Mouse (Mus musculus): ENCODE results near the gene Btbd17. TPM values are rescaled to one million over a fixed set of nuclear protein-coding genes. Genes with fewer than 3 reads are reported as not detected.
A peak's percentile ranks its signal among the peaks of the same experiment; 100 is the strongest.

Btbd17 gene
- polyA plus RNA-seq, 1 experiment from 2014 or later, result 0.34 TPM

DNA sequence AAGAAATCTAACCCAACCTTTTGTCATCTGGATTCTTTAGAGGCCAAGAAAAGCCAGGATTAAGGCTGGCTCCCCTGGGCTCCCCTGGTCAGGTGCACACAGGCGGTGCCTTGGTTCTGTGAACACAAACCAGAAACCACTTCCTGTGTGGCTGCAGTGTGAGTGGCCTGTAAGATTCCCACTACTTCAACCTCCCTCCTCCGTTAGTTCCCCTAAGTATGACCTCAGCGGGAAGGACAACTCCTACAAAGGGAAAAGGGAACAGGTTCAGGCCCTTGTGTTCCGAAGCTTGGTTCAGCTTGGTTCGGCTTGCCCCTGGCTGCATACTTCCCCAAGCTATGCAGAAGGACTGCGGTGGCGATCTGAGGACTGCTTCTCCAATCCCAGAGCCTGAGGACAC is 22.4 kb upstream of the Btbd17 start:
- no peak for DNase-seq (ENCODE audit: low spot score)
- Histone ChIP-seq H3K27me3 (ENCODE audit: insufficient read depth, poor library complexity, severe bottlenecking) (no peaks in the 10 kb centered on the region), H3K9me3 (no peaks in the 10 kb centered on the region), H3K27ac (peak overlapping the region; percentile 13; the same call in 1 of the 2 replicates), H3K4me1 (peaks cover 38% of the 10 kb centered on the region), H3K4me3 (no peak overlapping the region), H3K36me3 (no peaks in the 10 kb centered on the region)
- 89% methylated on average over 7 of the region's 7 CpGs for WGBS

DNA sequence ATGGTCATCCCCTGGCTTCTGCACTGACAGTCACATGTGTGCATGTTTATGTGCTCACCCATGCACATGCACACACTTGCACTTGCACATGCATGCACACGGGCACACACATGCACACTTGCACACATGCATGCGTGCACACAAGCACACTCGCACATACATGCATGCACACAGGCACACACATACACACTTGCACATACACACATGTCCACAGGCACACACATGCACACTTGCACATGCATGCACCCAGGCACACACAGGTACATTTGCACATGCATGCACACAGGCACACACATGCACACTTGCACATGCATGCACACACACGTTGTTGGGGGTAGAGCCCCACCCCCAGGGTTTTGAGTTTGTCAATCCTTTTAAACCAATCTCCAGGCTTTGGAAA is 21.2 kb upstream of the Btbd17 start:
- Histone ChIP-seq H3K27me3 (ENCODE audit: insufficient read depth, poor library complexity, severe bottlenecking) (no peaks in the 10 kb centered on the region), H3K4me3 (no peak overlapping the region), H3K9me3 (no peaks in the 10 kb centered on the region), H3K36me3 (no peaks in the 10 kb centered on the region), H3K4me1 (peaks cover 36% of the 10 kb centered on the region), H3K27ac (no peak overlapping the region)
- 85% methylated on average over 4 of the region's 4 CpGs for WGBS
- no peak for DNase-seq (ENCODE audit: low spot score)

DNA sequence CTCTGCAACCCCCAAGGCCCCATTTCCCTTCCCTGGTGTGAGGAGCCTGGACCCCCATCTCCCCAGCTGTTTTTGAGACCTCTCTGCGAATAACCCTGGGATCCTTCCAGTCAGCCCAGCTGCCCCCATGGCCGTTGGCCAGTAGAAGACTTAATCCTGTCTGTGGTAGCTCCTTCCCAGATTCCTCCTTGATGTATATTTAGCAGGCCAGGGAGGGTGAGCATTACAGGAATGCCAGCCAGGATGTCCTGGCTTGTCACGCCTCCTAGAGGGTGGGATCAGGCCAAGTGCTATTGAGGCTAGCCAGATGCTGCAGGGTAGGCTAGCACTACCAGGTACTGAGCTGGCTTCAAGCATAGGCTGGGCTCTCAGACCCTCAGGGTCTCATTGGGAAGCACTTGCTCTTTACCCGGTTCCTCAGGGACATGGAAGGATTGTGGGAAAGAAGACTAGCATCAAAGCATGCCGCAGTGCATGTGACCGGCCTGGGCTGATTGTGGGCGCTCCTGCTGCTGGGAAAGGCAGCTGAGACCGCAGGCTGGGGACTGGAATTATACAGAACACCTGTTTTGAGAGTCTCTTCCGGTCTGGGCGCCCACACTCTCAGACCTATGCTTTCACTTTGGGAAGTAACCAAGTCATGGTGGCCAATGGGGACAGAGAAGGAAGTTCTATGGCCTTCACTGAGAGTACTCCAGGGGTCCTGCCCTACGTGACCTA is 19.3 kb upstream of the Btbd17 start:
- H3K27ac ChIP-seq, result peak overlapping the region; percentile 79
- no peaks in the 10 kb centered on the region for H3K27me3 ChIP-seq (ENCODE audit: insufficient read depth, poor library complexity, severe bottlenecking)
- no peaks in the 10 kb centered on the region for H3K9me3 ChIP-seq
- 51% methylated on average over 11 of the region's 11 CpGs for WGBS
- H3K4me3 ChIP-seq, result no peak overlapping the region
- DNase-seq (ENCODE audit: low spot score), result peak; percentile 90
- peaks cover 34% of the 10 kb centered on the region for H3K4me1 ChIP-seq
- no peaks in the 10 kb centered on the region for H3K36me3 ChIP-seq

DNA sequence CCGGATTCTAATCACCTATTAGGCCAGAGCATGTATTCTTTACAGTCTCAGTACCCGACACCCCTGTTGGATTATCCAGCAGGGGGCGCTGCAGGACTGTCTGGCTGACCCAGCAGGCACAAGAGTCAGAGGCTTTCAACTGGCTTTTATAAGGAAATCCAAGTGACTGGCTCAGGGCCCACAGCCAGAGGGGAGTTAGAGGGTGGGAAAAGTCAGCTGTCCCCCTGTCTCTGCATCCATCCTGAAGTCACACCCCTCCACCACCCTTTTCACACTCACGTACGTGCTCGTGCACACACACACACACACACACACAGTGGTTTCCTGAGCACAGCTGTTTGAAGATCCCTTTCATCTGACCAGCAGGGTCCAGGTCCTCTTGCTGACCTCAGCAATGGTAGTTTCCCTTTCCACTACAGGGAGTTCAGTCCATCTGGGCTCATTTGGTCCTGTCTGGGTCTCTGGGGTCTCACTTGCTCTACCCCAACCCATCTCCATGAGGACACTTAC is 17.0 kb upstream of the Btbd17 start:
- 14% methylated on average over 6 of the region's 6 CpGs for WGBS
- Histone ChIP-seq H3K36me3 (no peaks in the 10 kb centered on the region), H3K27ac (peak overlapping the region; percentile 70), H3K27me3 (ENCODE audit: insufficient read depth, poor library complexity, severe bottlenecking) (no peaks in the 10 kb centered on the region), H3K9me3 (no peaks in the 10 kb centered on the region), H3K4me1 (peaks cover 29% of the 10 kb centered on the region), H3K4me3 (no peak overlapping the region)
- DNase-seq (ENCODE audit: low spot score), result peak; percentile 93

DNA sequence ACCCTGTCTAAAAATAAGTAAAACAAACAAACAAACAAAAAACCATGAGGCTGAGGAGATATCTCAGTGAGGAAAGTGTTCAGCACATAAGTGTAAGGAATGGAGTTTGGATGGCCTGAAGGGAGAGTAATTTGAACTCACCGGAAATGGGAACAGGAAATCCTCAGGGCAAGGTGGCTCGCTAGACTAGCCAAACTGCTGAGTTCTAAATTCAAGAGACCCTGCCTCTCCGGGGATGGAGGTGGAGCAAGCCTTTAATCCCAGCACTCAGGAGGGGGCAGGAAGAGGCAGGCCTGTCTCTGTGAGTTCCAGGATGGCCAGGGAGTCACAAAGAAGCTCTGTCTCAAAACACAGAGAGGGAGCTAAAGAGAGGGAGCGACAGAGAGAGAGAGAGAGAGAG is 14.6 kb upstream of the Btbd17 start:
- peak overlapping the region; percentile 39; the same call in 1 of the 2 replicates for H3K27ac ChIP-seq
- H3K4me3 ChIP-seq, result no peak overlapping the region
- H3K9me3 ChIP-seq, result no peaks in the 10 kb centered on the region
- DNase-seq (ENCODE audit: low spot score), result no peak
- peaks cover 32% of the 10 kb centered on the region for H3K4me1 ChIP-seq
- 21% methylated on average over 4 of the region's 4 CpGs for WGBS
- H3K36me3 ChIP-seq, result no peaks in the 10 kb centered on the region
- H3K27me3 ChIP-seq (ENCODE audit: insufficient read depth, poor library complexity, severe bottlenecking), result no peaks in the 10 kb centered on the region

DNA sequence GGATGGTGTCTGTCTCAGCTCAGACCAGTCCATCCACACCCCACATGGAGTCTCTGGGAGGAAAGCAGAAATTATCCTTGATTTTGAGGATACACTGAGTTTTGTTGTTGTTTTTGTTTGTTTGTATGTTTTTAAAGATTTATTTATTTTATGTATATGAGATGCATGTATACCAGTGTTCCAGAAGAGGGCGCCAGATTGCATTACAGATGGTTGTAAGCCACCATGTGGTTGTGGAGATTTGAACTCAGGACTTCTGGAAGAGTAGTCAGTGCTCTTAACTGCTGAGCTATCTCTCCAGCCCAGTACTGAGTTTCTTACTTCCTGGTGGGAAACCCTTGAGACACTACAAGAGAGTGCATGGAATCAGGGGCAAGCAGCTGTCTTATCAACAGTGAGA is 13.6 kb upstream of the Btbd17 start:
- Histone ChIP-seq H3K27me3 (ENCODE audit: insufficient read depth, poor library complexity, severe bottlenecking) (no peaks in the 10 kb centered on the region), H3K4me1 (peaks cover 22% of the 10 kb centered on the region), H3K36me3 (no peaks in the 10 kb centered on the region), H3K27ac (no peak overlapping the region), H3K9me3 (no peaks in the 10 kb centered on the region), H3K4me3 (no peak overlapping the region)
- WGBS, result 79% methylated on average over 1 of the region's 1 CpGs
- DNase-seq (ENCODE audit: low spot score), result no peak

DNA sequence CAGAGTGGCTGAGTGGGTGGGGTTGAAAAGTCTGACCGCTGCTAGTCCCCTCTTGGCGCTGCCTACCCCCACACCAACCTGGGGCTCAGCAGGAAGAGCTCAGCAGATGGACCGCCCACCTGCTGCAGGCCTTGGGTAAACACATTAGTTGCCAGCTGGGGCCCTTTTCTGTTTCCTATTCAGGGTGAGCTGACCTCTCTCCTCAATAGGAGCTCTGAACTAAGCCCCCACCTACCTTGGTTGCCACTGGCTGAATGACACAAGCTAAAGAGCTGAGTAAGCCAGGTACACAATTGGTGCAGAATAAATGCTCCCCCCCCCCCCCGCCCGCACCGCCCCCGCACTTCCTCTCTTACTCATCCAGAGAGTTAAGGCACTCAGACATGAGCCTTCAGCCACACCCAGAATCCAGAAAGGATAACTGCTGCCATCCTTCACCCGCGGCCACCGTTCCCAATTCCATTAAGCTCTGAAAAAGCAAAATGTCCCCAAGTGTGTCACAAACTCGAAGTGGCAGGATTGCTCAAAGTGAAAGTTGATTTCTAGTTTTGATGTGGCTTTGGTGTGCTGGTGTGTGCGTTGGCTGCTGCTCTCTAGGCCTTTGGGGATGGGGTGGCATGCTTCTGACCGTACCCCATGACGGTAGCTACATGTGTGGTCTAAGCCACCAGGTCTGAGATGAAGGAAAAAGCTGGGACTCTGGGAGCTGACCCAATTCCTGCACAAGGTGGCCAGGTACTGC is 12.1 kb upstream of the Btbd17 start:
- 31% methylated on average over 14 of the region's 14 CpGs for WGBS
- H3K9me3 ChIP-seq, result no peaks in the 10 kb centered on the region
- H3K36me3 ChIP-seq, result no peaks in the 10 kb centered on the region
- H3K27me3 ChIP-seq (ENCODE audit: insufficient read depth, poor library complexity, severe bottlenecking), result 0 out of 2 replicates have a peak, but pooled peaks cover 4% of the 10 kb centered on the region
- no peak overlapping the region for H3K4me3 ChIP-seq
- no peak for DNase-seq (ENCODE audit: low spot score)
- H3K4me1 ChIP-seq, result peaks cover 23% of the 10 kb centered on the region
- peak overlapping the region; percentile 52; the same call in 1 of the 2 replicates for H3K27ac ChIP-seq

DNA sequence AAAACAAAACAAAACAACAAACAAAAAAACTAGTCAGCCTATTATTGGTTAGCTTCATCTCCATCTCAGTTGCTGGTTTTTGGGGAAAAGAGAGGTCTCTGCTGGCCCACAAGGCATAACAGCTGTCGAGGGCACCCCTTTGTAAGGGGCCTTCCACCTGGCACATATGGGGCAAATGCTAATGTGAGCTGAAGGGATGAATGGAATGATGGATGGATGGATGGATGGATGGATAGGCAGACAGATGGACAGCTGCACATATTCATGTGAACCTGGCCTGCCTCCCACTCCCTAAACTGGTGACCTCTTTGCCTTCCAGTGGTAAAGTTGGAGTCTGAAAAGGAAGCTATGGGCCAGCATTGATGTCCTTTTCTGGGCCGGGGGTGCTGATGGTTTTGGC is 11.3 kb upstream of the Btbd17 start:
- H3K4me1 ChIP-seq, result peaks cover 27% of the 10 kb centered on the region
- 61% methylated on average over 2 of the region's 2 CpGs for WGBS
- no peaks in the 10 kb centered on the region for H3K9me3 ChIP-seq
- H3K36me3 ChIP-seq, result no peaks in the 10 kb centered on the region
- no peak overlapping the region for H3K4me3 ChIP-seq
- H3K27me3 ChIP-seq (ENCODE audit: insufficient read depth, poor library complexity, severe bottlenecking), result 0 out of 2 replicates have a peak, but pooled peaks cover 9% of the 10 kb centered on the region
- DNase-seq (ENCODE audit: low spot score), result no peak
- no peak overlapping the region for H3K27ac ChIP-seq

DNA sequence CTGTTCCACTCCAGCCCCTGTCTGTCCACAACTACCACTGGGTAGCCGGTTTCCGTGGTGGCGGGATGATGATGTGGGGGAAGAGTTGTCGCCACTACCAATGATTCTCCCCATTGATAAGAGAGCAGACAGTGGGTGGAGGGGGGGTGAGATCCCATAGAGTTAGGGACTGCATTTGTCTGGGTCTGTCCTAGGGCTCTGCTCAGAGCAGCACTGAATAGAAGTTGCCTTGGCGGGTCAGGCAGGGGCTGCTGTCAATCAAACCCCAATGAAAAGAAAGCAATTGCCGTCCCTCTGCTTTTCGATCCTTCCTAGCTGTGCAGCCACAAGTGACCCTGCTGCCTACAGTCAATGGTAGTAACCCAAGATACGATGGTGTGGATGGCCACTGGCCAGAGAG is 8.2 kb upstream of the Btbd17 start:
- Histone ChIP-seq H3K36me3 (no peaks in the 10 kb centered on the region), H3K27ac (no peak overlapping the region), H3K4me3 (no peak overlapping the region), H3K27me3 (ENCODE audit: insufficient read depth, poor library complexity, severe bottlenecking) (0 out of 2 replicates have a peak, but pooled peaks cover 9% of the 10 kb centered on the region), H3K4me1 (peaks cover 24% of the 10 kb centered on the region), H3K9me3 (no peaks in the 10 kb centered on the region)
- 55% methylated on average over 8 of the region's 8 CpGs for WGBS
- no peak for DNase-seq (ENCODE audit: low spot score)

DNA sequence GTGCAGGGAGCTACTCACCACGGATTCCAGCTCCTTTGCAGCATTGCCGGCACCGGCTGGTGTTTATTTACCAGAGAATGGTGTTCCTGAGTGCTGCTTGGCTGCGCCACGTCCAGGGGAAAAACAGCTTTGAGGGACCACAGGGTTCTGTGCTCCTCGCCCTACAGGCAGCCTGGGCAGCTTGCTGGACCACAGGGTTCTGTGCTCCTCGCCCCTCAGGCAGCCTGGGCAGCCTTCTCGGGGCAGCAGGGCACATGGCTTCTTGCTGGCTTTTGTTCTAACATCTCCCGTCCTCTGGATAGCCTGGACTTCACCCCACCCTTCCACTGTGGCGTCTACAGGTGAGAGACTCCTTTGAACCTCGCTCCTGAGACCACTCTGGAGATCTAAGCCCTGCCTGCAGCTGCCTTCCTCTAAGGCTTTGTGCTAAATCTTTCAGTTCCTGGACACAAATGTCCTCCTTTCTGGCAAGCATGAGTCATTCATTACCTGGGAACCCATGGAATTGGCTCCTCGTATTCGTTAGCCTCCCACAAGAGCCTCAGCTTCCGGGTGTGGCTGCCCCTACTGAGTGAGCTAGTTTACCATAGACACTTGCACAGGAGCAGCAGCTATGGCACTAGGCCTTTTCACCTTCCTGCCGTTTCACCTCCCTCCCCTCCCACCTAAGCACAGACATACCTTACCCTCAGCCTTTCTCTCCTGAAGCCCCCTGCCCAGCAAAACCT is 7.0 kb upstream of the Btbd17 start:
- Histone ChIP-seq H3K27ac (no peak overlapping the region), H3K4me1 (peaks cover 18% of the 10 kb centered on the region), H3K4me3 (no peak overlapping the region), H3K27me3 (ENCODE audit: insufficient read depth, poor library complexity, severe bottlenecking) (0 out of 2 replicates have a peak, but pooled peaks cover 9% of the 10 kb centered on the region), H3K36me3 (no peaks in the 10 kb centered on the region), H3K9me3 (no peaks in the 10 kb centered on the region)
- 58% methylated on average over 15 of the region's 15 CpGs for WGBS
- DNase-seq (ENCODE audit: low spot score), result no peak

DNA sequence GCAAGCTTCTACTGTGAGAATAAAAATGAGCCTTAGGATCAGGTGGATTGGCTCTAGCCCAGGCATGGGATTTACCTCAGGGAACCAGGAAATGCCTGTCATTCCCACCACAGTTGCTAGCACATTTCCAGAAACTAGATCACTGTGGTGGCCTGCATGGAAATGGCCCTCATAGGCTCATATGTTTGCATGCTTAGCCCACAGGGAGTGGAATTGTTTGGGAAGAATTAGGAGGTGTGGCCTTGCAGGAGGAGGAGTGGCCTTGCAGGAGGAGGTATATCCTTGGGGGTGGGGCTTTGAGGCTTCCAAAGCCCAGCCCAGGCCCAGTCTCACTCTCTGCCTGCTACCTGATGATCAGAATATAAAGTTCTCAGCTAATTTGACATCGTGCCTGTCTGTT is 6.2 kb upstream of the Btbd17 start:
- Histone ChIP-seq H3K4me1 (peaks cover 12% of the 10 kb centered on the region), H3K4me3 (no peak overlapping the region), H3K27me3 (ENCODE audit: insufficient read depth, poor library complexity, severe bottlenecking) (peaks cover 17% of the 10 kb centered on the region; the same call in 1 of the 2 replicates), H3K27ac (no peak overlapping the region), H3K9me3 (no peaks in the 10 kb centered on the region), H3K36me3 (no peaks in the 10 kb centered on the region)
- WGBS, result 76% methylated on average over 1 of the region's 1 CpGs
- no peak for DNase-seq (ENCODE audit: low spot score)

DNA sequence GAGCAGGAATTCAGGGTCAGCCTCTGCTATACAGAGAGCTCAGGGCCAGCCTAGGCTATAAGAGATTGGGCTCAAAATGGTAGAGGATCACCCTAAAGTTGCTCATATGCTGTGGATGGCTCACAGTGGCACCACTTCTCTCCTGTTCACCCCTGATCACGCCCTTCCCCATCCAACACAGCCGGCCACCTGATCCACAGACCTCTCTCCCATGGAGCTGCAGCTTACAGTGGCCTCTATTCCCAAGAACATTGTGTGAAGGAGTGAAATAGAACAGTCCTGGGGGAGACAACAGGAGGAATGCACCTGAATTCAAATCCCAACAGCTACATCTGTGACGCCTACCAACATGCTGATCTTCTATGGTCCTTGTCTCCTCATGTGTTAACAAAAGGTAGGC is 2.9 kb upstream of the Btbd17 start, which contains the start of gene Gpr142:
Gene Gpr142 (plus strand): TSS at position 301 of the 400 bp plus-strand sequence.
- peaks cover 24% of the 10 kb centered on the region for H3K4me1 ChIP-seq
- H3K36me3 ChIP-seq, result no peaks in the 10 kb centered on the region
- WGBS, result 84% methylated on average over 3 of the region's 3 CpGs
- no peak within 1 kb of the TSS for H3K27ac ChIP-seq
- peaks cover 45% of the 10 kb centered on the region for H3K27me3 ChIP-seq (ENCODE audit: insufficient read depth, poor library complexity, severe bottlenecking)
- H3K4me3 ChIP-seq, result no peak within 1 kb of the TSS
- no peaks in the 10 kb centered on the region for H3K9me3 ChIP-seq
- no peak for DNase-seq (ENCODE audit: low spot score)

Measured in heart, embryonic 10.5 days (tissue).